Mouse (Mus musculus) thymus, postnatal 14 days (tissue): ENCODE measurements around the gene Alg1.
A peak's percentile ranks its signal among the peaks of the same experiment; 100 is the strongest.
"Not testable (repeated sequence)": the region's sequence is repeated elsewhere in the genome, so short reads cannot be mapped to it uniquely, and the experiment has no call there.

Experiments
- DNase-seq: peaks from one replicate; pipeline ENCODE4 v3.0.0; 2021

Alg1 gene

DNA sequence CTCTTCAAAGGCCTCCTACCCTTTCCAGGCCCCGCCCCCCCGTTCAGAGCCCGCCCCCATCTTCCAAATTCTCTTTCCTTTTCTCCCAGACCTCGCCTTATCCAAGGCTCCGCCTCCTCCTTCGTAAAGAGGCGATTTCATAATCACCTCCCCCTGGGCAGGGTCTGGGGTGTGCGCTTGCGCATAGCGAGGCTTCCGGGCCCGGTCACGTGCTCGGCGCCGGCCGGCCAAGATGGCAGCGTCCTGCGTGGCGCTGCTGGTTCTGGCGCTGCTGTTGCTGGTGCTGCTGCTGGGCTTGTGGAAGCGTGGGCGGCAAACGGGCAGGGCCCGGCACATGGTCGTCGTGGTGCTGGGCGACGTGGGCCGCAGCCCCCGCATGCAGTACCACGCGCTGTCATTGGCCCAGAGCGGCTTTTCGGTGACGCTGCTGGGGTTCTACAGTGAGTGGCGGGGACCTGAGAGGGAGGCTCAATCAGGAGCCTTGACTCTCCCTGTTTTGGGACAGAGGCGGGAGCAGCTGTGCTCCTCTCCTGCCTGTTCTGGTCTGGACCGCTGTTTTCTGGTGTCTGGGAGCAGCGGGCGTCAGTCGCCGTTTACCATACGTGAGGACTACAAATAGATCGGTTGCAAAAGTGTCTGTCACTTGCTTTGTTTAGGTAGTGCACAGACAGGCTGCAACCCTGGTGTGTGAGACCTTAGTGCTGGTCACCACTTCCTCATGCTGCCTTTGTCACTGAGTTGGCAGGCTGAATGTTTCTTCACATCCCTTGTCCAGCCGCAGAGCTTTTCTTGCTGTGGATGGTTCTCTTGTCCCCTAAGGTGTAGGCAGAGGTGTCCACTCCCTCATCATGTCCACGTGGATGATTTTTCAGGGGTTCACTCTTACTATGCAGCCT is at the start of gene Alg1:
Gene Alg1, plus strand, starts transcription at position 204 of the 896 bp plus-strand sequence.
- DNase-seq = peak; percentile 93

DNA sequence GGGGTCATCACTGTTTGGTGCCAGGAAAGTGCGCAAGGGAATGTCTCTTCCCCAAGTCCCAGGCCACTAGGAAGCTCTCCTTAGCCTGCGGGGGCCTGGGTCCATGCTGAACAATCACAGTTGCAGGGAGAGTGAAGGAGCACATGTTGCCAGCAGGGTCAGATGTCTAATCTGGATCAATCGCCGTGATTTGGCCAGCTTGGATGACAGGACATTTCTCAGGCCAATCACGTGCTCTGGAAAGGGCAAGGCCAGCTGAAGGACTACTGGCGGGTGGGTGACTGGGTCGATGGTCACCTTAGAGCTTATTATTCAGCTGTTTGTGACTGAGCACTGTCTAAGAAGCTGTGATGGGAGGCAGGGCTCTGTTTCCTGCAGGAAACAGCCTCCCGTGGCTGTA is 49.3 kb upstream of the Alg1 start:
- DNase-seq = no peak

DNA sequence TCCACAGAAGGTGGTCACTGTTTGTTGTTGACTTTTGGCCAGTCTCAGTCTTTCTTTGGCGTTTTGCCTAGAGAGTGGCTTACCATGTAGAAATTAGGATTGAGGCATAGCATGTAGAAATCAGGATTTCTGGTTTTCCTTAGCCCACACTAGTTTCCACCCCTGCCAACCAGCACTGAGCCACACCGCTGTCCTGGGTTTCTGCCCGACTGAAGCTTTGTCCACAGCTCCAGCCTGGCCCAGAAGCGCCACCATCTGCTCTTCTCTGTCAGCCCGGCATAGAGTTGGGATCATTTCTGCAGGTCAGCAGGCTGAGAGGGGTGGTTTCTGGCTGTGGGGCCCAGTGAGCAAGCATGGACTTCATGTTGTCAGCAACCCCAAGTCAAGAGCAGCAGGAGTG is 48.5 kb upstream of the Alg1 start:
- DNase-seq = no peak

DNA sequence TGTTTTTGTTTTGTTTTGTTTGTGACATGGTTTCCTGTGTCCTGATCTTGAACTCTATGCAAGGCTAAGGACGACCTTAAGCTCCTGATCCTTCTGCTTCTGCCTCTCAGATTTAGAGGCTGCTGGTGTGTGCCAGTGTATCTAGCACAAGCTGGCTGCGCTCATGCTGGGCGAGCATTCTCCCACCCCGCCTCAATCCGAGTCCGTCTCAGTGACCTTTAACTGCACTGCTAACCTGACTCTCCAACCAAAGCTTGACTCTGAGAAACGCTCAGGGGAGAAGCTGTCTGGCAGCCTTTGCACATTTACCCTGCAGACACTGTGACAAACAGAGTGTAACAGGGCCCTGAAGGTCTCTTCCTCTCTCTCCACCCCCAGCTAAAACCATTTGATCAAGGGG is 47.7 kb upstream of the Alg1 start:
- no peak for DNase-seq

DNA sequence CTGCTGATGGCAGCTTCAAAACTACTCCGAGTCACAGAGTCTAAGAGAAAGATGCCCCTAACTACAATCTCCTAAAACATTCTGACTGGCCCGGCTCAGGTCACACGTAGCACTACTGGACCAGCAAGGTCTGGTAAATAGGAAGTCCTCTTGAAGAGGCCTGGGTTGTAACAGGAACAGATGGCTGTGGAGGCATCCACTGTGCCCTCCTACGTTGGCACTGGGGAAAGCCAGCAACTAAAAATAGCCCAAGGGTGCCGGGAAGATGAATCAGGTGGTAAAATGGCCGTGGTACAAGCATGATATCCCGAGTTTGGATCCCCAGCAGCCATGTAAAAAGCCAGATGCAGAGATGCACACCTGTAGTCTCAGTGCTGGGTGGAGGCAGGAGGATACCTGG is 47.2 kb upstream of the Alg1 start:
- DNase-seq = no peak

DNA sequence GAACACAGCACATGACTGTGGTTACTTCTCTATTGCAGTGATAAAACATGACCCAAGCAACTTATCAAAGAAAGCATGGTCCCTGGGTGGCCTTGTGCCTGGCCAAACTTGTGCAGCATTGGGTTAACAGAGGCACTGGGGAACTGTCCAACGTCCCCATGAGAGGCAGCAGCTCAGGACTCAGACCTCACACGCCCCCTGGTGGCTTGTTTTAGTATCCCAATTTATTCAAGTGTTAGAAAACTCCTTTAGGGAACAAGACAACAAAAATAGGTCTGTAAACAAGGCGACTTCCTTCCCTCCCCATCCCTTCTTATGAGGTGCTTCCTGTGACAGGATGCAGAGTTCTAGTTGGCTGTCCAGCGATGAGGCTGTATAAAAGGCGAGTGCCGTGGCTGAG is 38.3 kb upstream of the Alg1 start:
- peak; percentile 54 for DNase-seq

DNA sequence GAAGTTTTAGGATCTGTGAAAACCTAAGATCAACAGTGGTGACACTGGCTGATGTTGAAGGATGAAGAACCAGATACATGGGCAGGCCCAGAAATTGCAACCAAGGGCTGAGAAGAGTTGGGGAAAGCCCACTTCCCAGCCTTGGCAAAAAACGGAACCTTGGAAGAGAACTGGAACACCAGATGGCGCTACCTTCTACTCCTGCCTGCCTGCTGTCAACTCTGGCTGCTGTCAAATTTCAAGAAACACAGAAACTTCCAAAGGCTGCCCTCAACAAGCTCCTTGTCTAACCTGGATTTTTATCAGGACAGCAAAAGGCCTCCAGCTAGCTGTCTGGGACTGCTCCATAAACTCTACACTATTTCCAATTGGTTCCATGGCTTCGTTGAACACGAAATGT is 30.7 kb upstream of the Alg1 start:
- DNase-seq = peak; percentile 53

DNA sequence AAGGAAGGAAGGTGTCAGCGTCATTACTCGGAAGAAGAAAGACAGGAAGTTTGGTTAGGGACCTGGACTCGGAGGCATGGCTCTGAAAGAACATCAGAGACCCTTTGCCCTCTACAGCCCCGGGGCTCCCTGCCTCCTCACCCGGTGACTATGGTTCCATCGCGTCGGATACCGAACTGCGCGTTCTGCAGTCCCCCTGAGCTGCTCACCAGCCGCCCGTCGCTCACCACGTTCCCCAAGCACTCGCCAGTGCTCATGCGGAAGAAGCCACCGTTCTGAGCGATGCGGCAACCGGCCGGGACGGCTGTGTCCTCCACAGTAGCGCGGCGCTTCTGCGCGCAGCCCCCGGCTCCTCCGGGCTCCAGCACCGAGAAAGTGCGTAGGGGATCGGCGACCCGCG is 30.2 kb upstream of the Alg1 start:
- peak; percentile 48 for DNase-seq

DNA sequence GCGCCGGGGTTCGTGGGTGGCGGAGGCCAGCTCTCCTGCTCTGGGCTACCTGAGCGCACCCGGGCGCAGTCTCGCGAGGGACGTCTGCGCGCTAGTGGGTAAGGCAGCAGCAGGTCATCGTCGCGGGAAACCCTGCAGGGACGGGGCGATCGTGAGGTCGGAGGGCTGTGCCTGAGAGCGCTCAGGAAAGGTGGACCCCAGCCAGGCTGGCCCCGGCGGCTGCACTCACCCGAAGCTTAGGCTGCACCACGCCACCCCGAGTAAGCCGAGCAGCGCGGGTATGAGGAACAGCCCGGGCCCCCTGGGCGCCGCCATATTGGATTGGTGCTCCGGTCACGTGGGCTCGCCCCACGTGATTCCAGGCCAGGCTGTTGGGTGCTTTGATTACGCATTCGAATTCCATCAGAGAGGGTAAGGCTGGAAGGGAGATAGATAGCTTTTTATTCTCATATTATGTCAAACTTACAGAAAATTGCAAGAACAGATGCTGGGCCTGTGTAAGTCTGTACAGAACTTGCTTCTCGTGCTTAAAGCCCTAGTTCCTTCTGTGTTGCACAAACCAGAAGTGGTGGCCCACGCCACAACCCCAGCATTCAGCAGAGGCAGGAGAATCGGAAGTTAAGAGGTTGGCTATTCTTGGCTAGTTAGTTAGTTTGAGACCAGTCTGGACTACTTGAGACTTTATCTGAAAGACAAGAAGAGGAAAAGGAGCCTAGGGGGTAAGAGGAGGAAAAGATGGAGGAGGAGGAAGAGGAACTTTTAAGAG is 29.6 kb upstream of the Alg1 start, which contains the start of gene Nagpa:
Gene Nagpa, minus strand, starts transcription at position 345 of the 766 bp plus-strand sequence.
- peak; percentile 80 for DNase-seq

DNA sequence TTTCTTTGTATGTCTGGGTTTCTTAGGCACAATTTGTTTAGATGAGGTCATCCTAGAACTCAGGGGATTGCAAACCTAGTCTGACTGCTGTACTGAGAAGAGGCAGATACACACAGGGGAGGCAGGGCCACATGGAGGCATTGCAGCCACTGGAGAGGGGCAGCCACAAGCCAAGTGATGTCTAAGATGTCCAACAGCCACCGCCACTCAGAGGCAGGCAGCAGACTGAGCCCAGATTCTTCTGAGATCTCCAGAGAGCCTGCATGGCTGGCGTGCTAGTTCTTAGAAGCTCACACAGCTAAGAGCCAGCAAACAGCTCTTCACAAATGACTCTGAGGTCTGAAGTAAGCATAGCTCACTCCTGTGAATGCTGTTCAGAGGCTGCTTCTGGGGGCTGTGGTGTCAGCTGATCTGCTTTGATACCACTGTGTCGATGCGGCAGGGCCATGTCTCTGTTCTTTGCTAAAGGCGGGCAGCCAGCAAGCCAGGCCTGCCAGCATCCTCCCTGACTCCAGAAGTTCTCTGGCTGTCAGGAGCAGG is 27.9 kb upstream of the Alg1 start:
- no peak for DNase-seq

DNA sequence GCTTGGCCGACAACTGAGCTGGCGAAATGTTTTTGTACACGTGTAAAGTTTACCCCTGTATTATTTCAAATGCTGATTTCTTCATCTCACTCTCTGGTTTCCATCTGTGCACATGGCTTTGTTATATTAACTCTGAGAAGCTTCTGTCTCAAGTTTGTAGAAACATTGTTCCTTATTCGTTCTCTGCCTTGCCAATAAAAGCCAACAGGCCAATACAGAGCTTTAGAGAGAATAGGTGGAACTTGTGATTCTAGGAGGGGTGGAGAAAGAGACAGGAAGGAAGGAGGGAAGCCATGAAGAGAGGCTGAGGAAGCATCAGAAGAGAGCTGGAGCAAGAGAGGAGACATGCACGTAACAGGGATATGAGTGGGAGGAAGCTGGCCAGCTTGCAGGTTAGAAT is 27.4 kb upstream of the Alg1 start:
- DNase-seq = no peak

DNA sequence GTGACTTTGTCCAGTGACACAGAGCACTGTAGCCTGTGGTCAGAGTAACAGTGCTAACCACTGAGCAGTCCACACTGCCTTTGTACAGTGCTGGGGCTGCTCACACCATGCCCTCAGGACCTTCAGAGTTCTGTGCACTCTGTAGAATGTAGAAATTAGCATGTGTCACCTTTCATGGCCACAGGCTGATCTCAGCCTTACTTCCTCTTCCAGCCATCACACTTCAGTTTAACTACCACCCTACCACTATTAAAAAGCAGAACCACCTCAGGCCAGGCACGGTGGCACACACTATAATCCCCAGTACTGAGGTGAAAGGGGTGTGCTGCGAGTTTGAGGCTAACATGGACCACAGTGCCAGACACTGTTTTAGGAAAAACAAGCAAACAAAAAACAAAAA is 23.1 kb upstream of the Alg1 start:
- no peak for DNase-seq

DNA sequence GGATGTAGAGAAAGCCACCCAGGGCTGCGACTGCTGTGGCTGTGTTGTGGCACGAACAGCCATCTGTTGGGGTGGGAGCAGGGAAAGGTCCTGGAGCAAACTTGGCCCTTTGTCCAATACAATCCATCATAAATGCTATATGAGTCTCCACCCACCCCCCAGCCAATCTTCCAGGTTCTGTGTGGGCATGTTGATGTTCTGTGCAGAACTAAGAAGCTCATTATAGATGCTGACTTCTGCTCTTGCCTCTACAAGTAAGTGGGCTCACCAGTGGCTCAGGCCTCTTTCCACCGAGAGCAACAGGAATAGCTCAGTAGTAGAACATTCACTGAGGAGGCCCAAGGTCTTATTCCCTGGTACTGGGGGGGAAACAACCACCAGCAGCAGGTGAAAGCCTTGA is 21.3 kb upstream of the Alg1 start:
- DNase-seq = no peak

DNA sequence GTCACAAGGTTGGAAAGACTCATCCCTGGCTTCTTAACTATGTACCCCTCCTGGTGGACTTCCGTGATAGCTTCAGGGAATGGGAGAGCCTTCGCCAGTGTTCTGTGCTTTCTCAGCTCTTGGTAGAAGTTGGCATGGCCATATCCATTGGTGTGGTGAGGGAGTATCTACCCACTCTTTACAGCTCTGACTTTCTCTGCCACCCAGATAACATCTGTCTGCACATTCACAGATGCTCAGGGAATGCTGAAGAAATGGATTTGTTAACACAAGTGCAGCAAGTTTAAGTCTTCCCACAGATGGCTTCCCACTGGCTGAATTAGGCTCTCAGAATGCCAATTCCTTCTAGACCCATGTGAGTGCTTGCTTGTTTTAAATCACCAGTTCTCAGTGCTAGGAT is 19.3 kb upstream of the Alg1 start:
- DNase-seq = no peak

DNA sequence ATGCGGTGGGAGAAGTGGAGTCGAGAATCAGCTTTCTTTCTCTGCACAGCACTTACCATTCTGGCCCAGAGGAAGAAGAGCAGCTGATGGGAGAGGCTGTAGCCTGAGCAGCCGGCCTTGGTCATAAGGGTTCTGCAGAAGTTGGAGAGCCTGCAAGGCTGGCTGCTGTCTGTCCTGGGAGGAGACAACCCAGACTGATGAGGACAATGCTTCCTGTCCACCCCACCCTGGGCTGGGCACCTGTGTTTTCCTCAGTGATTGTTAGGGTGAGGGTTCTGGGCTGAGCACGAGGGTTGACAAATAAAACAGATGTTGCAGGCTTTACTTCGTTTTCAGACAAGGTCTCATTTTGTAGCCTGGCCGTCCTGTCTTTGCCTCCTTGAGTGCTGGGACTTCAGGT is 16.7 kb upstream of the Alg1 start:
- no peak for DNase-seq

DNA sequence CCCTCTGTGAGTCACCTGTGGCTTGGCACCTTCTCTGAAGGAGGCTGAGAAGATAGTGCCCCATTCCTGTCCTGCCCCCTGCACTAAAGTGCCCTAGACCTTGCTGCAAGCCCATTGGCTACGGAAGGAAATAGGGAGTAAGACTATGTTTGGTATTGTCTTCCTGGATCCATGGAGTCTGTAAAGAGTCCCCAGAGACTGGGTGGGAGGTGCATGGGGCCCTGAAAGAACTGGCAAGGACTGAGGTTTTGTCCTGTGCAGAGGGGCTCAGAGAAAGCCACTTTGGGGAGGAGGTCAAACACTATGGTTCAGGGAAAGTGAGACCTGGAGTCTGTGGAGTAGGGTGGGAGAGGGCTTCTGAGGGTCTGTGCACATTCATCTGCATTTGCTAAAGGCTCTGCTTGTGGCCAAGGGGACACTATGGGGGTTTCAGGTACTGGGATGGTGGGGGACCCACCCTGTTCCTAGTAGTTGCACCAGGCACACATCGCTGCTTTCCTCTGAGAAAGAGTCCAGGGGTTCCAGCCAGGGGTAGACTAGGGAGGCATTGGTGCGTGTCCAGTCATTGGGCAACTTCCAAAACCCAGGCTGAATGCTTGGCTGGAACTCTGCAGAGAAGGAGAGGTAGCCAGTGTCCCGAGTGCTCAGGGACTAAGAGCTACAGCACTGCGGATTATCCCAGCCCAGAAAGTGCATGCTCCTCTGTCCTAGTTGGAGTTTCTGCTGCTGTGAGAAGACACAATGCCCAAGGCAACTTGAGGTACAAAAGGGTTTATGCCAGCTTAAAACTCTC is 15.9 kb upstream of the Alg1 start:
- no peak for DNase-seq

DNA sequence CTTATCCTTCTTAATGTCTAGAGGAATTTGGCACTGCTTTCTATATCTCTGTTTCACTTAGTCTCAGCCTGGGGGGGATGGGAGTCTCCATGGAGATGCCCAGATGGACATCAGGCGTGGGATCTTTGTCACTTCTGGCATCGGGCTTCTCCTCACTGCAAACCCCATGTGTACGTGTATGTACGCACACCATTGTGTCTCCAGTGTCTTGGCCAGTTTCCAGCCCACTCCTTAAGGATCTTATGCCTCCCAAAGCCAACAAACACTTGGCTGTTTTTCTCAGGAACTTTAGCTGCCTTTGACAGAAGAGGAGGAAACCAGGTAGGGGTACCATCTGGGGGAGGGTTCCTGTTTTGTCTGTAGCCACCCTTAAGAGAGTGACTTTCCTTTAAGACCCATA is 12.0 kb upstream of the Alg1 start:
- DNase-seq = no peak

DNA sequence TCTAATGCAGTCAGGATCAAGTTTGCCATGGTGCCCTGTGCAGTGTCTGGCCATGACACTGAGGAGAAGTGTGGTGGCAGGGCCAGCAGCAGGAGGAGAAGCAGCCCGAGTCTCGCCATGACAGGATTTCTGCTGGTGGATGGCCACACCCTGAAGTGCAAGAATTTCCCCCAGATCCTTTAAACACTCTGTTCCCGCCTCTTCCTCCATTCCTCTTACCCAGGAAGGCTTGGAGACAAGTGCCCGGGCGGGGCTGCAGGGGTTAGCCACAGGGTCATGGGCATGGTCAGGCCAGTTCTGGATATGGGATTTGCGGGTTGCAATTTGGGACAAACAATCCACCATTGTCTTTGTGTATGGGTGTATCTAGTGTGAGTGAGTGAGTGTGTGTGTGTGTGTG is 11.3 kb upstream of the Alg1 start, which contains the start of gene AU021092:
Gene AU021092, minus strand, starts transcription at position 160 of the 400 bp plus-strand sequence.
- DNase-seq = no peak

DNA sequence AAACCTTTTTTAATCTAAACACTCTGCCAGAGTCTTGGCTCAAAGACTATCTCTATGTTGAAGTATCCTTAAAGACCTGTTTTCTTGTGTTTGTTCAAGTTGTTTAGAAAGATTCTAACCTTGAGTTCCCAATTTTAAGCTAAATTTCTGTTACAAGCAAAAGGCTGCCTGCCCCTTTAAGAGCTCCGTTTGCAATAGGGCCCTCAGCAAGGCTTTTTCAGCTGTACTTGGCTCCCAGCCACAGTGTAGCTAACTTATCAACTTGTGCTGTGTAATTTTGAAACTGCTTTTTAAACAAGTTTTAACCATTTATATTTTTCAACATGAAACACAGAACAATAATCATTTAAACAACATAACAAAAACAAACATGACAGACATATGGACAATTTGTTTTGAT is 6.9 kb upstream of the Alg1 start:
- not testable (repeated sequence) for DNase-seq

DNA sequence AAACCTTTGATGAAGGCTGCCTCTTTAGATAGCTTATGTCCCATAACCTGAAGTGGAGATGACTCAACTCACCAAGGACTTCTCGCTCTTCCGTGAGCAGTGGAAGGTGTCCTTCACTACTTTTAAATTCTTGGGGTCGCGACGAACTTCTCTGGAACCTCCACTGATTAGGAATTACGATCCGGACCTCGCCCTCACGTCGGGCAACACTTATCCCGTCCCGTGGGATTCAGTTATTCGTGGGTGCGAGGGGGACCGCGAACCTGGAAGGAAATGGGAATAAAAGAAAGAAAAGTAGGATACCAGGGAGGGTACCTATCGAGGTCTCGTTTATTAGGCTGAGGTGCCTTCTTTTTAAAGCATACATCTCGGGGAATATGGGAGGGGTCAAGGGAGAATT is 5.9 kb upstream of the Alg1 start:
- not testable (repeated sequence) for DNase-seq

DNA sequence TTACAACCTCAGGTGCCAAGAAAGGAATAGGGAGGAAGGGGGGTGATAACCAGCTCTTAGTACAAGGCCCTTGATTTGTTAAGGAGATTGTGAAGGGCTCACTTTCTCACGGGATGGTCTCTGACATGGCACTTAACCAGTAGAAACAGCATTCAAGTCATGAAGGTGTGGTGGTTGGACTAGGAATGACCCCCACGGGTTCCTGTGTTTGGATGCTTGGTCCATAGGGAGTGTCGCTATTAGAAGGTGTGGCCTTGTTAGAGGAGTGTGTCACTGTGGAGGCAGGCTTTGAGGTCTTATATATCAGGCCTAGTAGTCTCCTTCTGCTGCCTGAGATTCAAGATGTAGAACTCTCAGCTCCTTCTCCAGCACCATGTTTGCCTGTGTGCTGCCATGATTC is 5.3 kb upstream of the Alg1 start:
- not testable (repeated sequence) for DNase-seq

DNA sequence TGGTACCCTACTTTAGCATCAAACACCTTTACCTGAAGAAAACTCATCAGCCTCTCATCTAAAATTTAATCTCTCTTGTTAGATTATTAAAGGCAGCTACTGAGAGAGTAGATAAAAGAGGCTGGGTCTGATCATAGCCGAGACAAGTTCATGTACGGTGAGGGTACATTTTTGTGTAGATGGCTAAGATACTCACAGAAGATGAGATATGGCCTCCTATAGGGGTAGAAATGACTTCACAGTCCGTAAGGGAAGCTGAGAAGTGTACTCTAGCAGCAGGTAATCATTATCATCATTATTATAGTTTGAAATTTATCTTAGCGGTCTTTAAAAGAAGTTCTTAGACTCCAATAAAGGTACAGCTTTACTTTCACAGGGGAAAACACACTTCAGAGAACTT is 439 bp upstream of the Alg1 start:
- no peak for DNase-seq

DNA sequence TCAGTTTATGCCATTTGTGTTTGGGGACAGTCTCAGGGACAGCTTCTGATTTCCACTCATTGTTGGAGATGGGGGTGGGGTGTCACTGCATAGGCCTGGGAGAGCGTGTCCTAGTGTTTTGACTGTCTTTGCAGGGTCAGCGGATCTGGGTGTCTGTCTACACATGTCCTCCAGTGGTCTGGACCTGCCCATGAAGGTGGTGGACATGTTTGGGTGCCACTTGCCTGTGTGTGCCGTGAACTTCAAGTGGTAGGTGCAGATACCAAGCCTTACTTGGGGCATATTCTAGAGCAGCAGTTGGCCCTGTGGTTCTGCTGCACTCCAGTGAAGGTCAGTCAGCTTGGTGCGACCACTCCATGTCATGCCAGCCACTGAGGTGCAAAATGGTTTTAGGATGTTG is 8.9 kb downstream of the Alg1 start:
- DNase-seq = no peak
